Mouse (Mus musculus) CD8-positive naive resting alpha-beta T cell, adult 2 months (primary cell): ENCODE results near the gene Ptpn5.

ENCODE experiments used
- DNase-seq, 2 experiments: peaks; one replicate each; pipeline ENCODE4 v3.0.0; 2022; ENCODE audit warnings: low read depth in 2 of 2, low spot score in 2 of 2

Gene Ptpn5

GRCm38 (mm10) chr7:47112036-47112435 is 21.4 kb downstream of the Ptpn5 start:
- DNase-seq: no peak

- DNase-seq: no peak
Measured at GRCm38 (mm10) chr7:47111121-47111520, 22.4 kb downstream of the Ptpn5 start.

- DNase-seq: no peak
Measured at GRCm38 (mm10) chr7:47110511-47110910, 23.0 kb downstream of the Ptpn5 start.

GRCm38 (mm10) chr7:47108779-47109189 is 24.7 kb downstream of the Ptpn5 start:
- no peak for DNase-seq

- DNase-seq: no peak
Measured at GRCm38 (mm10) chr7:47106949-47107348, 26.5 kb downstream of the Ptpn5 start.

GRCm38 (mm10) chr7:47103671-47104414 is 29.6 kb downstream of the Ptpn5 start:
- no peak for DNase-seq

- DNase-seq: no peak
Measured at GRCm38 (mm10) chr7:47102970-47103369, 30.5 kb downstream of the Ptpn5 start.

GRCm38 (mm10) chr7:47100615-47101014 is 32.9 kb downstream of the Ptpn5 start:
- DNase-seq: no peak

GRCm38 (mm10) chr7:47099306-47099705 is 34.2 kb downstream of the Ptpn5 start:
- no peak for DNase-seq

- no peak for DNase-seq
Measured at GRCm38 (mm10) chr7:47098044-47098443, 35.4 kb downstream of the Ptpn5 start.

- no peak for DNase-seq
Measured at GRCm38 (mm10) chr7:47094969-47095368, 38.5 kb downstream of the Ptpn5 start.

- DNase-seq: no peak
Measured at GRCm38 (mm10) chr7:47093935-47094334, 39.5 kb downstream of the Ptpn5 start.

GRCm38 (mm10) chr7:47085075-47085474 is 48.4 kb downstream of the Ptpn5 start:
- no peak for DNase-seq

- DNase-seq: peak; percentile 13 to 29
Measured at GRCm38 (mm10) chr7:47081277-47081676, 52.2 kb downstream of the Ptpn5 start.

- no peak for DNase-seq
Measured at GRCm38 (mm10) chr7:47080868-47081267, 52.6 kb downstream of the Ptpn5 start.

- DNase-seq: peak in 1 of 2 experiments; percentile 28
Measured at GRCm38 (mm10) chr7:47077451-47077850, 56.0 kb downstream of the Ptpn5 start.

GRCm38 (mm10) chr7:47076729-47077128 is 56.8 kb downstream of the Ptpn5 start:
- no peak for DNase-seq

GRCm38 (mm10) chr7:47076193-47076592 is 57.3 kb downstream of the Ptpn5 start:
- DNase-seq: no peak

- no peak for DNase-seq
Measured at GRCm38 (mm10) chr7:47073536-47074521, 59.7 kb downstream of the Ptpn5 start.

- no peak for DNase-seq
Measured at GRCm38 (mm10) chr7:47072551-47072950, 60.9 kb downstream of the Ptpn5 start.

GRCm38 (mm10) chr7:47067879-47068278 is 65.6 kb downstream of the Ptpn5 start:
- DNase-seq: no peak

GRCm38 (mm10) chr7:47066942-47067341 is 66.5 kb downstream of the Ptpn5 start:
- DNase-seq: no peak
